ENCODE assay signal across 12 mouse cellular contexts in genomic region chr8:110959906-110960305, GRCm38 (mm10).
"Had no signal": no experiment of that assay in that cellular context is flagged by ENCODE, and none has a peak within 500 bp of the region (broad histone marks: within the 10 kb centered on the region; RNA-seq: fewer than 3 reads in every experiment).

No protein-coding gene starts in this region.

- H3K4me1 ChIP-seq: limb, embryonic 12.5 days; midbrain, embryonic 12.5 days had no signal

- DNase-seq: kidney, adult 9 months; kidney, postnatal 36 days; liver; liver, embryonic 13.5 days; liver, postnatal 0 days; right cerebral cortex, adult 18-20 months; thymus, postnatal 14 days had no signal

- H3K27ac ChIP-seq: kidney, postnatal 0 days; left cerebral cortex, adult 2 months; limb, embryonic 12.5 days; liver, embryonic 13.5 days; midbrain, embryonic 12.5 days; stomach, postnatal 0 days had no signal

- H3K27me3 ChIP-seq: limb, embryonic 12.5 days; liver, embryonic 13.5 days; midbrain, embryonic 12.5 days had no signal

- H3K4me3 ChIP-seq: left cerebral cortex, adult 2 months; limb, embryonic 12.5 days; liver, embryonic 13.5 days; midbrain, embryonic 12.5 days had no signal
